Mouse (Mus musculus) CH12.LX (cell line): ENCODE measurements around the gene Noto. TPM values are rescaled to one million over a fixed set of nuclear protein-coding genes. Genes with fewer than 3 reads are reported as not detected.

Experiments used
- DNase-seq: peaks from one replicate; pipeline ENCODE4 v3.0.0-alpha.2; 2013; ENCODE audit errors: extremely low read depth
- H3K27ac ChIP-seq: 2 replicates; pipeline ENCODE4 v1.5.1; 2012; ENCODE audit warnings: low read depth, mild to moderate bottlenecking, control low read depth, moderate library complexity; ENCODE audit not compliant: insufficient read depth
- H3K27me3 ChIP-seq: replicated peaks from 2 replicates; pipeline ENCODE3; 2012; ENCODE audit warnings: inconsistent platforms
- H3K36me3 ChIP-seq, 2 experiments: replicated peaks in 1 of 2; 2 replicates each; pipeline versions ENCODE3 to v1.6.1; 2012; ENCODE audit warnings: inconsistent platforms in 1 of 2, low read length in 1 of 2, mild to moderate bottlenecking in 1 of 2, mixed read lengths in 1 of 2, moderate library complexity in 1 of 2; ENCODE audit not compliant: control insufficient read depth in 1 of 2, insufficient read depth in 1 of 2
- H3K4me1 ChIP-seq, 2 experiments: 2 replicates each; pipeline ENCODE4 v1.6.1; 2012; ENCODE audit warnings: inconsistent platforms in 1 of 2, moderate library complexity in 1 of 2; ENCODE audit not compliant: insufficient read depth in 2 of 2, control insufficient read depth in 1 of 2
- H3K4me2 ChIP-seq: 2 replicates; pipeline ENCODE4 v1.6.1; 2012; ENCODE audit warnings: low read depth, mild to moderate bottlenecking, control low read depth; ENCODE audit not compliant: poor library complexity, insufficient read depth, severe bottlenecking
- H3K4me3 ChIP-seq, 3 experiments: fragments of 150-350 bp in 1 of 3; sonication (generic) in 1 of 3; replicated peaks in 1 of 3; 2 replicates each; pipeline versions ENCODE3 to v1.5.1; 2011 to 2012; ENCODE audit warnings: low read depth in 2 of 3, low read length in 2 of 3, mild to moderate bottlenecking in 2 of 3, moderate library complexity in 2 of 3, control low read depth in 1 of 3, improper control_type of control experiment in 1 of 3, inconsistent platforms in 1 of 3, mixed read lengths in 1 of 3; ENCODE audit not compliant: poor library complexity in 1 of 3
- H3K79me2 ChIP-seq: replicated peaks from 2 replicates; pipeline ENCODE4 v1.6.1; 2012; ENCODE audit warnings: mild to moderate bottlenecking, moderate library complexity; ENCODE audit not compliant: control insufficient read depth, poor library complexity, insufficient read depth, severe bottlenecking; ENCODE audit errors: extremely low read depth
- H3K9ac ChIP-seq: 2 replicates; pipeline ENCODE4 v1.6.1; 2012; ENCODE audit warnings: low read depth, mild to moderate bottlenecking, control low read depth, moderate library complexity; ENCODE audit not compliant: insufficient read depth
- H3K9me3 ChIP-seq: replicated peaks from 2 replicates; pipeline ENCODE3; 2012; ENCODE audit warnings: low read length, inconsistent platforms, mixed read lengths
- CHD1 ChIP-seq: IDR thresholded peaks from 2 replicates; pipeline ENCODE4 v1.6.1; 2012; ENCODE audit warnings: low read depth, low read length, improper control_type of control experiment, inconsistent platforms
- CHD2 ChIP-seq: IDR thresholded peaks from 2 replicates; pipeline ENCODE4 v1.6.1; 2011; ENCODE audit warnings: low read length, improper control_type of control experiment
- CTCF ChIP-seq, 2 experiments: IDR thresholded peaks in 1 of 2; conservative IDR thresholded peaks in 1 of 2; 2 replicates each; pipeline ENCODE4 v1.5.1; 2011 to 2012; ENCODE audit warnings: low read depth in 2 of 2, low read length in 2 of 2, improper control_type of control experiment in 1 of 2, inconsistent platforms in 1 of 2, mild to moderate bottlenecking in 1 of 2, moderate library complexity in 1 of 2
- E2F4 ChIP-seq: IDR thresholded peaks from 2 replicates; pipeline ENCODE4 v1.6.1; 2011; ENCODE audit warnings: low read depth, low read length, improper control_type of control experiment; ENCODE audit not compliant: insufficient replicate concordance
- EP300 ChIP-seq: IDR thresholded peaks from 2 replicates; pipeline ENCODE4 v1.6.1; 2011; ENCODE audit warnings: low read length, improper control_type of control experiment
- ETS1 ChIP-seq: conservative IDR thresholded peaks from 2 replicates; pipeline ENCODE4 v1.6.1; 2012; ENCODE audit warnings: low read depth, mild to moderate bottlenecking, inconsistent platforms, low read length, improper control_type of control experiment, moderate library complexity
- GABPA ChIP-seq: IDR thresholded peaks from 2 replicates; pipeline ENCODE4 v1.6.1; 2012; ENCODE audit warnings: low read depth, low read length, improper control_type of control experiment, inconsistent platforms; ENCODE audit not compliant: insufficient replicate concordance
- HCFC1 ChIP-seq: IDR thresholded peaks from 2 replicates; pipeline ENCODE4 v1.6.1; 2012; ENCODE audit warnings: low read depth, mild to moderate bottlenecking, inconsistent platforms, low read length, improper control_type of control experiment
- IRF4 ChIP-seq: IDR thresholded peaks from 2 replicates; pipeline ENCODE4 v1.6.1; 2014; ENCODE audit warnings: low read depth, mild to moderate bottlenecking, inconsistent platforms, low read length, improper control_type of control experiment
- JUN ChIP-seq: IDR thresholded peaks from 2 replicates; pipeline ENCODE4 v1.6.1; 2011; ENCODE audit warnings: low read depth, mild to moderate bottlenecking, low read length, improper control_type of control experiment, moderate library complexity; ENCODE audit not compliant: insufficient read depth
- KAT2A ChIP-seq: IDR thresholded peaks from 2 replicates; pipeline ENCODE4 v1.6.1; 2012; ENCODE audit warnings: low read length, improper control_type of control experiment, inconsistent platforms; ENCODE audit not compliant: insufficient replicate concordance
- MAFK ChIP-seq: IDR thresholded peaks from 2 replicates; pipeline ENCODE4 v1.6.1; 2011; ENCODE audit warnings: low read length, improper control_type of control experiment; ENCODE audit not compliant: insufficient replicate concordance
- MAZ ChIP-seq: IDR thresholded peaks from 2 replicates; pipeline ENCODE4 v1.6.1; 2012; ENCODE audit warnings: low read depth, mild to moderate bottlenecking, inconsistent platforms, low read length, improper control_type of control experiment, moderate library complexity
- MEF2A ChIP-seq: IDR thresholded peaks from 2 replicates; pipeline ENCODE4 v1.6.1; 2014; ENCODE audit warnings: low read depth, mild to moderate bottlenecking, inconsistent platforms, low read length, improper control_type of control experiment, borderline replicate concordance
- MXI1 ChIP-seq: IDR thresholded peaks from 2 replicates; pipeline ENCODE4 v1.6.1; 2011; ENCODE audit warnings: mild to moderate bottlenecking, low read depth, low read length, improper control_type of control experiment
- NELFE ChIP-seq: IDR thresholded peaks from 2 replicates; pipeline ENCODE4 v1.6.1; 2011; ENCODE audit warnings: low read depth, low read length, improper control_type of control experiment
- NRF1 ChIP-seq: IDR thresholded peaks from 2 replicates; pipeline ENCODE4 v1.6.1; 2014; ENCODE audit warnings: low read depth, mild to moderate bottlenecking, inconsistent platforms, low read length, improper control_type of control experiment, moderate library complexity
- POLR2A ChIP-seq: IDR thresholded peaks from 2 replicates; pipeline ENCODE4 v1.6.1; 2011; ENCODE audit warnings: low read depth, mild to moderate bottlenecking, improper control_type of control experiment, low read length
- POLR2AphosphoS2 ChIP-seq: IDR thresholded peaks from 2 replicates; pipeline ENCODE4 v1.6.1; 2011; ENCODE audit warnings: low read depth, low read length, improper control_type of control experiment
- RAD21 ChIP-seq: IDR thresholded peaks from 2 replicates; pipeline ENCODE4 v1.6.1; 2011; ENCODE audit warnings: low read depth, mild to moderate bottlenecking, low read length, improper control_type of control experiment, moderate library complexity
- SIN3A ChIP-seq: IDR thresholded peaks from 2 replicates; pipeline ENCODE4 v1.6.1; 2012; ENCODE audit warnings: low read length, improper control_type of control experiment, inconsistent platforms
- SMC3 ChIP-seq: IDR thresholded peaks from 2 replicates; pipeline ENCODE4 v1.6.1; 2011; ENCODE audit warnings: low read depth, low read length, improper control_type of control experiment
- TCF12 ChIP-seq: IDR thresholded peaks from 2 replicates; pipeline ENCODE4 v1.6.1; 2014; ENCODE audit warnings: low read depth, mild to moderate bottlenecking, inconsistent platforms, low read length, improper control_type of control experiment
- UBTF ChIP-seq: IDR thresholded peaks from 2 replicates; pipeline ENCODE4 v1.6.1; 2012; ENCODE audit warnings: low read depth, mild to moderate bottlenecking, inconsistent platforms, low read length, improper control_type of control experiment, moderate library complexity
- ZC3H11A ChIP-seq: IDR thresholded peaks from 2 replicates; pipeline ENCODE4 v1.6.1; 2012; ENCODE audit warnings: low read depth, mild to moderate bottlenecking, inconsistent platforms, low read length, improper control_type of control experiment
- ZMIZ1 ChIP-seq: IDR thresholded peaks from 2 replicates; pipeline ENCODE4 v1.6.1; 2012; ENCODE audit warnings: low read depth, mild to moderate bottlenecking, inconsistent platforms, low read length, improper control_type of control experiment
- ZNF384 ChIP-seq: IDR thresholded peaks from 2 replicates; pipeline ENCODE4 v1.6.1; 2012; ENCODE audit warnings: low read depth, low read length, improper control_type of control experiment, inconsistent platforms
- dilution Hi-C: fragments of 300-500 bp; cut with MboI; formaldehyde crosslinking; loops from 2 replicates; pipeline ENCODE4 v1.14.3; 2020; ENCODE audit warnings: low sequenced_read_pairs; ENCODE audit not compliant: extremely low pct_unique_long_range_greater_than_20kb, extremely low pct_ligation_motif_present
- in situ Hi-C: fragments of 300-500 bp; cut with MboI; formaldehyde crosslinking; loops from 3 replicates; pipeline ENCODE4 v1.14.3; 2019; ENCODE audit warnings: low sequenced_read_pairs, low pct_ligation_motif_present, low pct_unique_long_range_greater_than_20kb, mixed read lengths
- polyA plus RNA-seq: library from polyadenylated mRNA; unstranded; fragments of >175 nt; gene quantifications from 2 replicates; pipeline ENCODE4 v1.2.1, GENCODE M21; 2012; ENCODE audit warnings: low read depth; ENCODE audit not compliant: insufficient read length
- total RNA-seq, 2 experiments: library from RNA; depleted of rRNA; stranded (reverse); fragments of 300-350 nt in 1 of 2; fragments of >200 nt in 1 of 2; gene quantifications; 2 replicates each; pipeline ENCODE4 v1.2.3; 2012 to 2014

The Noto gene
- total and polyA plus RNA-seq, 3 experiments, result not detected

- no peak overlapping the region for H3K9ac ChIP-seq
- TF ChIP-seq NRF1 (no peak), NELFE (no peak), RAD21 (peak; percentile 74), POLR2A (no peak), ZC3H11A (peak; percentile 30; the same call in 1 of the 2 replicates), MAZ (no peak), SMC3 (peak; percentile 90), CTCF (conservative IDR thresholded peaks at IDR 0.05 in 1 of 2, IDR thresholded peaks at IDR 0.05 in 1 of 2; ENCODE audit: low read depth in 2 of 2, low read length in 2 of 2) (peak in 1 of 2 experiments; percentile 91; a peak in 3 of 4 replicates), EP300 (no peak), GABPA (no peak), HCFC1 (no peak)
- TF ChIP-seq, all 38 proteins: peak for 4
- in situ Hi-C loops (no loop called here), dilution Hi-C loops (no loop called here)
- DNase-seq, result peak; percentile 59
- H3K36me3 ChIP-seq, result no peaks in the 10 kb centered on the region
- peaks cover 10% of the 10 kb centered on the region for H3K9me3 ChIP-seq
- H3K27ac ChIP-seq, result no peak overlapping the region
- no peak overlapping the region for H3K4me2 ChIP-seq
- no peak overlapping the region for H3K4me3 ChIP-seq
- no peaks in the 10 kb centered on the region for H3K79me2 ChIP-seq
- no peaks in the 10 kb centered on the region for H3K4me1 ChIP-seq
- peaks cover 60% of the 10 kb centered on the region for H3K27me3 ChIP-seq
Observed at GRCm38 (mm10) chr6:85391803-85392202, 31.9 kb upstream of the Noto start.

GRCm38 (mm10) chr6:85395360-85395759, 28.3 kb upstream of the Noto start:
- TF ChIP-seq MAZ (no peak), CHD2 (no peak)
- Histone ChIP-seq H3K9ac (no peak overlapping the region), H3K27ac (no peak overlapping the region), H3K4me3 (no peak overlapping the region), H3K79me2 (no peaks in the 10 kb centered on the region), H3K9me3 (peaks cover 10% of the 10 kb centered on the region), H3K36me3 (no peaks in the 10 kb centered on the region), H3K4me1 (no peaks in the 10 kb centered on the region), H3K4me2 (no peak overlapping the region), H3K27me3 (peaks cover 56% of the 10 kb centered on the region)
- in situ Hi-C loops, result no loop called here
- dilution Hi-C loops, result no loop called here
- DNase-seq, result no peak

- H3K36me3 ChIP-seq, result no peaks in the 10 kb centered on the region
- H3K4me2 ChIP-seq, result no peak overlapping the region
- no peak overlapping the region for H3K27ac ChIP-seq
- dilution Hi-C loops (no loop called here), in situ Hi-C loops (no loop called here)
- H3K9ac ChIP-seq, result no peak overlapping the region
- H3K9me3 ChIP-seq, result peaks cover 10% of the 10 kb centered on the region
- peak; percentile 26 for DNase-seq
- H3K4me1 ChIP-seq, result no peaks in the 10 kb centered on the region
- H3K79me2 ChIP-seq, result no peaks in the 10 kb centered on the region
- H3K4me3 ChIP-seq, result no peak overlapping the region
- peaks cover 53% of the 10 kb centered on the region for H3K27me3 ChIP-seq
- no peak for TF ChIP-seq ZMIZ1
- TF ChIP-seq MAZ, result no peak
- peak; percentile 54 for TF ChIP-seq SMC3
- TF ChIP-seq TCF12, result no peak
- no peak for TF ChIP-seq UBTF
- TF ChIP-seq EP300, result no peak
- TF ChIP-seq POLR2A, result no peak
- TF ChIP-seq MAFK, result no peak
- TF ChIP-seq HCFC1, result no peak
- no peak for TF ChIP-seq ETS1
- TF ChIP-seq MXI1, result no peak
- no peak for TF ChIP-seq POLR2AphosphoS2
- TF ChIP-seq KAT2A, result no peak
- TF ChIP-seq CHD1, result no peak
- TF ChIP-seq JUN, result no peak
- TF ChIP-seq IRF4, result no peak
- no peak for TF ChIP-seq E2F4
- TF ChIP-seq ZNF384, result no peak
- no peak for TF ChIP-seq MEF2A
- TF ChIP-seq NRF1, result no peak
- TF ChIP-seq SIN3A, result no peak
Observed at GRCm38 (mm10) chr6:85397165-85397564, 26.5 kb upstream of the Noto start.
